Mouse (Mus musculus) kidney, adult 2 months (tissue): Measurements from ENCODE around the gene Cryz.

Source experiments
- CTCF ChIP-seq: fragments of 200-500 bp; conservative IDR thresholded peaks from 2 replicates; pipeline ENCODE4 v1.5.1; 2011; ENCODE audit warnings: low read depth, mild to moderate bottlenecking, control low read depth, low read length, moderate library complexity, mixed read lengths; ENCODE audit not compliant: insufficient read depth, insufficient read length
- POLR2A ChIP-seq: fragments of 200-500 bp; IDR thresholded peaks from one replicate; pipeline ENCODE4 v1.6.1; 2011; ENCODE audit warnings: low read depth, low read length, control low read depth

- TF ChIP-seq CTCF (no peak), POLR2A (no peak)
These were observed 53.1 kb downstream of the Cryz start for GRCm38 (mm10) chr3:154649411-154650285.
